ENCODE assay signal across 25 mouse cellular contexts in the genomic region with DNA sequence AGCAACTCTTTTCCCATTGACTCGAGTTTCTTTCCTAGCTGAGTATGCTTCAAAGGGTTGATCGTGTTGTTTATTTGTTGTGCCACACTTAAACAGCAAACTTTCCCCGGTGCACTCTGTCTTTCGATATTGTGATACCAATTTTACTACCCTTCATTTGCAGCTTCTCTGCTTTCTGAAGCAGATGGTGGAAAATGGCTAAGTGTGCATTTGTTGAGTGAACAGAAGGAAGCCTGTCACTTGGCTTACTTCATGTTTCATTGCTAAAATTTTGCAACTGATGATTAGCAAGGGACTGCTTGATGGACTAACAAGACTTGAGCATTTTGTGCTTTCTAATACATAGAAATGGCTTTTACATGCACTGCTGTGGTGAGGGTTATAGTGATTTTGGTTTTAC.
A peak's percentile ranks its signal among the peaks of the same experiment; 100 is the strongest.
DNase-seq lines count a peak whose midpoint lies in the region; ATAC-seq and TF ChIP-seq lines count a peak whose summit lies in the region.
"Had no signal": no experiment of that assay in that cellular context is flagged by ENCODE, and none has a peak within 500 bp of the region (broad histone marks: within the 10 kb centered on the region; RNA-seq: fewer than 3 reads in every experiment).

No protein-coding gene starts in this region.

- WGBS in forebrain, embryonic 14.5 days, result 68% methylated on average over 4 of the region's 4 CpGs
- WGBS in forebrain, embryonic 11.5 days, result 87% methylated on average over 4 of the region's 4 CpGs
- 91% methylated on average over 4 of the region's 4 CpGs for WGBS in hindbrain, embryonic 12.5 days

- H3K9ac ChIP-seq in forebrain, embryonic 14.5 days (ENCODE audit: low read length), result no peak overlapping the region
- no peak overlapping the region for H3K9ac ChIP-seq in forebrain, embryonic 11.5 days (ENCODE audit: low read length)
- H3K9ac ChIP-seq in ES-E14 (ENCODE audit: insufficient read depth, low read depth, low read length, poor library complexity, severe bottlenecking), result no peak overlapping the region
- no peak overlapping the region for H3K9ac ChIP-seq in hindbrain, embryonic 12.5 days
- H3K9ac ChIP-seq: kidney, embryonic 15.5 days; limb, embryonic 15.5 days; liver, embryonic 13.5 days had no signal

- peak; percentile 39 for DNase-seq in forebrain, embryonic 14.5 days (ENCODE audit: low spot score)
- DNase-seq in forebrain, embryonic 11.5 days (ENCODE audit: low spot score), result no peak
- DNase-seq in ES-E14 (ENCODE audit: low read depth, low spot score), result no peak
- DNase-seq in brain, embryonic 18.5 days (ENCODE audit: low read depth, low spot score), result peak; percentile 16
- DNase-seq in layer of hippocampus, postnatal 36 days, result peak; percentile 8 to 14
- no peak for DNase-seq in gastrocnemius, postnatal 4 days (ENCODE audit: low spot score in 2 of 2)
- DNase-seq: adrenal gland, postnatal 25 days; cerebellum, adult 9-10 months; cerebellum, postnatal 36 days; heart, postnatal 14 days; kidney, adult 18-20 months; kidney, postnatal 25 days; liver, embryonic 13.5 days; lung, adult 18-20 months; lung, postnatal 10 days; midbrain, embryonic 14.5 days; thymus, postnatal 25 days had no signal

- H3K36me3 ChIP-seq in forebrain, embryonic 14.5 days (ENCODE audit: control insufficient read depth, insufficient read depth, low read length), result no peaks in the 10 kb centered on the region
- H3K36me3 ChIP-seq in forebrain, embryonic 11.5 days (ENCODE audit: control insufficient read depth, insufficient read depth, low read length), result no peaks in the 10 kb centered on the region
- H3K36me3 ChIP-seq in ES-E14 (ENCODE audit: control insufficient read depth, insufficient read depth, low read length, poor library complexity, severe bottlenecking), result no peaks in the 10 kb centered on the region
- no peaks in the 10 kb centered on the region for H3K36me3 ChIP-seq in hindbrain, embryonic 12.5 days
- H3K36me3 ChIP-seq: hindbrain, embryonic 10.5 days; kidney, embryonic 15.5 days; limb, embryonic 10.5 days; limb, embryonic 15.5 days; liver, embryonic 13.5 days had no signal

- no peak overlapping the region for H3K4me2 ChIP-seq in forebrain, embryonic 14.5 days (ENCODE audit: low read length)
- H3K4me2 ChIP-seq in forebrain, embryonic 11.5 days (ENCODE audit: low read depth, low read length, severe bottlenecking), result no peak overlapping the region
- H3K4me2 ChIP-seq in hindbrain, embryonic 12.5 days (replicated peaks), result no peak overlapping the region
- H3K4me2 ChIP-seq: kidney, embryonic 15.5 days; limb, embryonic 15.5 days; liver, embryonic 13.5 days had no signal

- no peaks in the 10 kb centered on the region for H3K9me3 ChIP-seq in forebrain, embryonic 14.5 days (replicated peaks; ENCODE audit: control insufficient read depth, low read length)
- H3K9me3 ChIP-seq in forebrain, embryonic 11.5 days (ENCODE audit: control insufficient read depth, low read length), result no peaks in the 10 kb centered on the region
- no peaks in the 10 kb centered on the region for H3K9me3 ChIP-seq in ES-E14 (ENCODE audit: control insufficient read depth, insufficient read depth, low read depth, low read length)
- no peaks in the 10 kb centered on the region for H3K9me3 ChIP-seq in hindbrain, embryonic 12.5 days (replicated peaks)
- H3K9me3 ChIP-seq: hindbrain, embryonic 10.5 days; kidney, embryonic 15.5 days; limb, embryonic 10.5 days; limb, embryonic 15.5 days; liver, embryonic 13.5 days had no signal

- no peaks in the 10 kb centered on the region for H3K4me1 ChIP-seq in forebrain, embryonic 14.5 days (ENCODE audit: control insufficient read depth, insufficient read depth, low read length)
- no peaks in the 10 kb centered on the region for H3K4me1 ChIP-seq in forebrain, embryonic 11.5 days (replicated peaks; ENCODE audit: control insufficient read depth, insufficient read depth, low read length)
- H3K4me1 ChIP-seq in ES-E14 (ENCODE audit: control insufficient read depth in 2 of 2, insufficient read depth in 2 of 2, low read length in 2 of 2, poor library complexity in 1 of 2), result no peaks in the 10 kb centered on the region
- H3K4me1 ChIP-seq in hindbrain, embryonic 12.5 days, result no peaks in the 10 kb centered on the region
- H3K4me1 ChIP-seq: hindbrain, embryonic 10.5 days; kidney, embryonic 15.5 days; limb, embryonic 10.5 days; limb, embryonic 15.5 days; liver, embryonic 13.5 days had no signal

- no peak for ATAC-seq in forebrain, embryonic 14.5 days
- ATAC-seq in forebrain, embryonic 11.5 days (replicated peaks; ENCODE audit: low FRiP score), result no peak
- ATAC-seq in hindbrain, embryonic 12.5 days (ENCODE audit: low FRiP score), result no peak
- ATAC-seq: hindbrain, embryonic 16.5 days; Patski had no signal

- no peak overlapping the region for H3K4me3 ChIP-seq in forebrain, embryonic 14.5 days (ENCODE audit: low read depth, low read length)
- H3K4me3 ChIP-seq in forebrain, embryonic 11.5 days (ENCODE audit: low read depth, low read length), result no peak overlapping the region
- H3K4me3 ChIP-seq in ES-E14 (ENCODE audit: insufficient read depth in 1 of 2, low read depth in 1 of 2, low read length in 2 of 2, poor library complexity in 1 of 2, severe bottlenecking in 1 of 2), result no peak overlapping the region; a peak in 1 of 4 replicates
- no peak overlapping the region for H3K4me3 ChIP-seq in hindbrain, embryonic 12.5 days
- H3K4me3 ChIP-seq: hindbrain, embryonic 10.5 days; kidney, embryonic 15.5 days; limb, embryonic 10.5 days; limb, embryonic 15.5 days; liver, embryonic 13.5 days had no signal

- H3K27me3 ChIP-seq in forebrain, embryonic 14.5 days (replicated peaks; ENCODE audit: control insufficient read depth, insufficient read depth, low read length), result no peaks in the 10 kb centered on the region
- no peaks in the 10 kb centered on the region for H3K27me3 ChIP-seq in forebrain, embryonic 11.5 days (ENCODE audit: control insufficient read depth, insufficient read depth, low read length)
- no peaks in the 10 kb centered on the region for H3K27me3 ChIP-seq in hindbrain, embryonic 12.5 days
- H3K27me3 ChIP-seq: kidney, embryonic 15.5 days; limb, embryonic 15.5 days; liver, embryonic 13.5 days; Patski had no signal

- no peak overlapping the region for H3K27ac ChIP-seq in forebrain, embryonic 14.5 days (ENCODE audit: low read depth, low read length)
- H3K27ac ChIP-seq in forebrain, embryonic 11.5 days (ENCODE audit: low read depth, low read length), result no peak overlapping the region
- no peak overlapping the region for H3K27ac ChIP-seq in ES-E14 (ENCODE audit: insufficient read depth, low read depth, low read length, poor library complexity, severe bottlenecking)
- no peak overlapping the region for H3K27ac ChIP-seq in hindbrain, embryonic 12.5 days
- H3K27ac ChIP-seq: hindbrain, embryonic 10.5 days; kidney, embryonic 15.5 days; limb, embryonic 10.5 days; limb, embryonic 15.5 days; liver, embryonic 13.5 days; macrophage had no signal

- in situ Hi-C loops in ES-E14 (cut with MboI; ENCODE audit: low sequenced_read_pairs in 2 of 2, unreplicated experiment in 2 of 2), result no loop called here

TF ChIP-seq in ES-E14, 5 proteins besides CTCF, POLR2A, EP300 and RAD21:
- TF ChIP-seq HCFC1 (IDR thresholded peaks at IDR 0.05; ENCODE audit: borderline replicate concordance, insufficient read depth, low read length) (no peak), ZNF384 (IDR thresholded peaks at IDR 0.05; ENCODE audit: low read depth, low read length) (peak; percentile 69; the same call in 1 of the 2 replicates)
TF ChIP-seq in ES-E14: peak in this region for 1.

Comparison
In these comparisons a context has a peak if more than half of its experiments do, and no peak if none do; other contexts are left out.
1. DNase-seq: peak in forebrain, embryonic 14.5 days (single experiment), brain, embryonic 18.5 days (single experiment) and layer of hippocampus, postnatal 36 days (2 of 2); none in forebrain, embryonic 11.5 days (single experiment), ES-E14 (single experiment) and gastrocnemius, postnatal 4 days (0 of 2).